Mouse (Mus musculus) midbrain, embryonic 10.5 days (tissue): Measurements from ENCODE around the gene Rap1a. TPM values are rescaled to one million over a fixed set of nuclear protein-coding genes. Genes with fewer than 3 reads are reported as not detected.
A peak's percentile ranks its signal among the peaks of the same experiment; 100 is the strongest.
"Not testable (repeated sequence)": the region's sequence is repeated elsewhere in the genome, so short reads cannot be mapped to it uniquely, and the experiment has no call there.

Source experiments
- DNase-seq: peaks from one replicate; pipeline ENCODE4 v3.0.0-alpha.2; 2017; ENCODE audit warnings: low spot score
- H3K27ac ChIP-seq: fragments of 300-500 bp; sonication (generic); replicated peaks from 2 replicates; pipeline ENCODE4 v1.5.1; 2016; ENCODE audit warnings: mild to moderate bottlenecking
- H3K27me3 ChIP-seq: fragments of 300-500 bp; sonication (generic); 2 replicates; pipeline ENCODE4 v1.6.1; 2016; ENCODE audit warnings: low read depth, mild to moderate bottlenecking; ENCODE audit not compliant: poor library complexity, severe bottlenecking
- H3K36me3 ChIP-seq: fragments of 300-500 bp; sonication (generic); 2 replicates; pipeline ENCODE4 v1.6.1; 2016; ENCODE audit warnings: mild to moderate bottlenecking, moderate library complexity
- H3K4me1 ChIP-seq: fragments of 300-500 bp; sonication (generic); 2 replicates; pipeline ENCODE4 v1.6.1; 2016
- H3K4me3 ChIP-seq: fragments of 300-500 bp; sonication (generic); 2 replicates; pipeline ENCODE4 v1.5.1; 2016; ENCODE audit warnings: mild to moderate bottlenecking, moderate library complexity
- H3K9me3 ChIP-seq: fragments of 300-500 bp; sonication (generic); replicated peaks from 2 replicates; pipeline ENCODE4 v1.6.1; 2016; ENCODE audit warnings: mild to moderate bottlenecking
- WGBS: fragments of 180-500 bp; shearing (Covaris S2); methylation state at CpG from one replicate; pipeline ENCODE4 v1.1.7; 2016; 5-methylcytosine and 5-hydroxymethylcytosine counted together
- polyA plus RNA-seq: library from polyadenylated mRNA; unstranded; fragments of >200 nt; fragmentation: Nextera tagmentation; extraction: Ambion mirVana; gene quantifications from 2 replicates; pipeline ENCODE4 v1.2.1, GENCODE M21; 2016

Gene Rap1a
- polyA plus RNA-seq, 1 experiment from 2014 or later = 79.7 TPM

- Histone ChIP-seq H3K4me3 (peak within 1 kb of the TSS; percentile 73), H3K27me3 (peaks cover 60% of the 10 kb centered on the region), H3K9me3 (no peaks in the 10 kb centered on the region), H3K4me1 (peaks cover 55% of the 10 kb centered on the region), H3K27ac (peak within 1 kb of the TSS; percentile 72), H3K36me3 (no peaks in the 10 kb centered on the region)
- WGBS = 1% methylated on average over 38 of the region's 43 CpGs
- peak; percentile 85 for DNase-seq
These were observed 96.8 kb downstream of the Rap1a start, which contains the start of gene Inka2 for GRCm38 (mm10) chr3:105704031-105705008. Inka2 (plus strand) TSS chr3:105704599.

- Histone ChIP-seq H3K27me3 (peaks cover 60% of the 10 kb centered on the region), H3K36me3 (no peaks in the 10 kb centered on the region), H3K27ac (no peak overlapping the region), H3K4me1 (peaks cover 59% of the 10 kb centered on the region), H3K9me3 (no peaks in the 10 kb centered on the region), H3K4me3 (no peak overlapping the region)
- DNase-seq = no peak
- WGBS = 53% methylated on average over 6 of the region's 6 CpGs
These were observed 97.6 kb downstream of the Rap1a start for GRCm38 (mm10) chr3:105703571-105703970.

GRCm38 (mm10) chr3:105701399-105701798 lies 99.7 kb downstream of the Rap1a start:
- WGBS = 76% methylated on average over 5 of the region's 5 CpGs
- peaks cover 49% of the 10 kb centered on the region for H3K4me1 ChIP-seq
- no peak overlapping the region for H3K4me3 ChIP-seq

GRCm38 (mm10) chr3:105700786-105701185 lies 100.3 kb downstream of the Rap1a start:
- not testable (repeated sequence) for H3K27ac ChIP-seq, DNase-seq, H3K4me3 ChIP-seq, H3K9me3 ChIP-seq, H3K36me3 ChIP-seq
- H3K27me3 ChIP-seq = peaks cover 60% of the 10 kb centered on the region
- peaks cover 51% of the 10 kb centered on the region for H3K4me1 ChIP-seq
- WGBS = 59% methylated on average over 1 of the region's 1 CpGs

More at GRCm38 (mm10) chr3:105701399-105701798, 99.7 kb downstream of the Rap1a start:
- Histone ChIP-seq H3K27ac (no peak overlapping the region), H3K9me3 (no peaks in the 10 kb centered on the region), H3K27me3 (peaks cover 66% of the 10 kb centered on the region), H3K36me3 (no peaks in the 10 kb centered on the region)
- no peak for DNase-seq

GRCm38 (mm10) chr3:105699241-105699933 lies 101.7 kb downstream of the Rap1a start:
- H3K4me1 ChIP-seq = peaks cover 53% of the 10 kb centered on the region
- DNase-seq = no peak
- peaks cover 65% of the 10 kb centered on the region for H3K27me3 ChIP-seq
- 62% methylated on average over 3 of the region's 3 CpGs for WGBS
- no peak overlapping the region for H3K4me3 ChIP-seq
- no peaks in the 10 kb centered on the region for H3K9me3 ChIP-seq
- H3K36me3 ChIP-seq = no peaks in the 10 kb centered on the region
- H3K27ac ChIP-seq = no peak overlapping the region

- 89% methylated on average over 1 of the region's 1 CpGs for WGBS
- H3K4me1 ChIP-seq = peaks cover 54% of the 10 kb centered on the region
- H3K36me3 ChIP-seq = no peaks in the 10 kb centered on the region
- DNase-seq = no peak
- no peak overlapping the region for H3K27ac ChIP-seq
- H3K27me3 ChIP-seq = peaks cover 69% of the 10 kb centered on the region
- H3K4me3 ChIP-seq = no peak overlapping the region
- H3K9me3 ChIP-seq = no peaks in the 10 kb centered on the region
These were observed 102.8 kb downstream of the Rap1a start for GRCm38 (mm10) chr3:105698311-105698710.

- WGBS = 79% methylated on average over 5 of the region's 5 CpGs
- H3K27ac ChIP-seq = no peak overlapping the region
- H3K4me3 ChIP-seq = no peak overlapping the region
- peaks cover 54% of the 10 kb centered on the region for H3K4me1 ChIP-seq
- DNase-seq = no peak
- no peaks in the 10 kb centered on the region for H3K36me3 ChIP-seq
- H3K27me3 ChIP-seq = peaks cover 62% of the 10 kb centered on the region
- no peaks in the 10 kb centered on the region for H3K9me3 ChIP-seq
These were observed 104.0 kb downstream of the Rap1a start for GRCm38 (mm10) chr3:105697148-105697441.

- H3K4me1 ChIP-seq = peaks cover 48% of the 10 kb centered on the region
- H3K27me3 ChIP-seq = peaks cover 57% of the 10 kb centered on the region
- H3K4me3 ChIP-seq = peak overlapping the region; percentile 38
- WGBS = 70% methylated on average over 17 of the region's 17 CpGs
- peak overlapping the region; percentile 85 for H3K27ac ChIP-seq
- no peaks in the 10 kb centered on the region for H3K36me3 ChIP-seq
- no peaks in the 10 kb centered on the region for H3K9me3 ChIP-seq
- no peak for DNase-seq
These were observed 104.6 kb downstream of the Rap1a start for GRCm38 (mm10) chr3:105696387-105697147.

GRCm38 (mm10) chr3:105695476-105696386 lies 105.4 kb downstream of the Rap1a start:
- H3K4me3 ChIP-seq = peak overlapping the region; percentile 38
- H3K36me3 ChIP-seq = no peaks in the 10 kb centered on the region
- 27% methylated on average over 20 of the region's 20 CpGs for WGBS
- H3K4me1 ChIP-seq = peaks cover 44% of the 10 kb centered on the region
- peak; percentile 75 for DNase-seq
- peaks cover 48% of the 10 kb centered on the region for H3K27me3 ChIP-seq
- no peaks in the 10 kb centered on the region for H3K9me3 ChIP-seq
- peak overlapping the region; percentile 85 for H3K27ac ChIP-seq

- H3K27me3 ChIP-seq = peaks cover 53% of the 10 kb centered on the region
- no peak overlapping the region for H3K27ac ChIP-seq
- H3K36me3 ChIP-seq = no peaks in the 10 kb centered on the region
- H3K9me3 ChIP-seq = no peaks in the 10 kb centered on the region
- WGBS = 75% methylated on average over 14 of the region's 14 CpGs
- H3K4me1 ChIP-seq = peaks cover 39% of the 10 kb centered on the region
- no peak for DNase-seq
- no peak overlapping the region for H3K4me3 ChIP-seq
These were observed 107.6 kb downstream of the Rap1a start for GRCm38 (mm10) chr3:105693327-105694080.

- 85% methylated on average over 2 of the region's 2 CpGs for WGBS
- Histone ChIP-seq H3K4me3 (no peak overlapping the region), H3K4me1 (peaks cover 20% of the 10 kb centered on the region), H3K9me3 (no peaks in the 10 kb centered on the region), H3K36me3 (peaks cover 15% of the 10 kb centered on the region), H3K27me3 (peaks cover 15% of the 10 kb centered on the region), H3K27ac (no peak overlapping the region)
- DNase-seq = no peak
These were observed 112.6 kb downstream of the Rap1a start for GRCm38 (mm10) chr3:105688536-105688935.
